Mouse (Mus musculus) ES-E14 (cell line): ENCODE measurements around the gene Dhx30. TPM values are rescaled to one million over a fixed set of nuclear protein-coding genes. Genes with fewer than 3 reads are reported as not detected.

ENCODE experiments used
- DNase-seq: peaks from one replicate; pipeline ENCODE4 v3.0.0-alpha.2; 2013; ENCODE audit warnings: low read depth, low spot score
- H3K27ac ChIP-seq: 2 replicates; pipeline ENCODE4 v1.5.1; 2012; ENCODE audit warnings: low read depth, mild to moderate bottlenecking, low read length, moderate library complexity, mixed read lengths; ENCODE audit not compliant: poor library complexity, insufficient read depth, severe bottlenecking
- H3K36me3 ChIP-seq: 2 replicates; pipeline ENCODE4 v1.6.1; 2012; ENCODE audit warnings: mild to moderate bottlenecking, low read length, moderate library complexity, mixed read lengths; ENCODE audit not compliant: control insufficient read depth, poor library complexity, insufficient read depth, severe bottlenecking
- H3K4me1 ChIP-seq, 2 experiments: fragments of 150-350 bp in 1 of 2; sonication (generic) in 1 of 2; 2 replicates each; pipeline ENCODE4 v1.6.1; 2012; ENCODE audit warnings: low read length in 2 of 2, mild to moderate bottlenecking in 1 of 2, mixed read lengths in 1 of 2; ENCODE audit not compliant: control insufficient read depth in 2 of 2, insufficient read depth in 2 of 2, poor library complexity in 1 of 2
- H3K4me3 ChIP-seq, 2 experiments: fragments of 150-350 bp in 1 of 2; sonication (generic) in 1 of 2; 2 replicates each; pipeline ENCODE4 v1.5.1; 2012; ENCODE audit warnings: low read length in 2 of 2, low read depth in 1 of 2, mild to moderate bottlenecking in 1 of 2, mixed read lengths in 1 of 2; ENCODE audit not compliant: insufficient read depth in 1 of 2, poor library complexity in 1 of 2, severe bottlenecking in 1 of 2
- H3K9ac ChIP-seq: 2 replicates; pipeline ENCODE4 v1.6.1; 2012; ENCODE audit warnings: low read depth, mild to moderate bottlenecking, low read length, mixed read lengths; ENCODE audit not compliant: poor library complexity, insufficient read depth, severe bottlenecking
- H3K9me3 ChIP-seq: fragments of 150-350 bp; sonication (generic); 2 replicates; pipeline ENCODE4 v1.6.1; 2012; ENCODE audit warnings: low read depth, mild to moderate bottlenecking, low read length; ENCODE audit not compliant: control insufficient read depth, insufficient read depth
- CHD2 ChIP-seq: IDR thresholded peaks from 2 replicates; pipeline ENCODE4 v1.6.1; 2014; ENCODE audit warnings: mild to moderate bottlenecking, low read depth, low read length, inconsistent platforms
- HCFC1 ChIP-seq: IDR thresholded peaks from 2 replicates; pipeline ENCODE4 v1.6.1; 2012; ENCODE audit warnings: low read length, inconsistent platforms, borderline replicate concordance; ENCODE audit not compliant: insufficient read depth
- MAFK ChIP-seq: IDR thresholded peaks from 2 replicates; pipeline ENCODE4 v1.6.1; 2014; ENCODE audit warnings: mild to moderate bottlenecking, low read depth, low read length, inconsistent platforms; ENCODE audit not compliant: insufficient read depth
- ZC3H11A ChIP-seq: IDR thresholded peaks from 2 replicates; pipeline ENCODE4 v1.6.1; 2012; ENCODE audit warnings: low read depth, mild to moderate bottlenecking, inconsistent platforms, low read length, borderline replicate concordance
- ZNF384 ChIP-seq: IDR thresholded peaks from 2 replicates; pipeline ENCODE4 v1.6.1; 2012; ENCODE audit warnings: low read depth, low read length, inconsistent platforms
- in situ Hi-C, 2 experiments: fragments of 600-800 bp; cut with MboI; formaldehyde crosslinking; loops; one replicate each; pipeline ENCODE4 v1.15.1; 2025; ENCODE audit warnings: low sequenced_read_pairs in 2 of 2, inconsistent platforms in 1 of 2; ENCODE audit not compliant: unreplicated experiment in 2 of 2
- total RNA-seq: library from RNA; depleted of rRNA; stranded (reverse); fragments of 300-350 nt; gene quantifications from 2 replicates; pipeline ENCODE4 v1.2.3, GENCODE M21; 2012

Gene Dhx30
- total RNA-seq, 1 experiment, result 191 TPM

- Histone ChIP-seq H3K27ac (no peak overlapping the region), H3K36me3 (0 out of 2 replicates have a peak, but pooled peaks cover 5% of the 10 kb centered on the region), H3K9ac (no peak overlapping the region), H3K4me1 (peaks cover 5 to 7% of the 10 kb centered on the region in 2 experiments), H3K4me3 (peak overlapping the region in 1 of 2 experiments; percentile 14; a peak in 1 of 4 replicates), H3K9me3 (no peaks in the 10 kb centered on the region)
- TF ChIP-seq HCFC1 (no peak), CHD2 (no peak), ZNF384 (no peak), MAFK (no peak), ZC3H11A (no peak)
- in situ Hi-C loops, result no loop called here
- DNase-seq, result no peak
Observed at GRCm38 (mm10) chr9:110051869-110052661, 65.6 kb downstream of the Dhx30 start.

GRCm38 (mm10) chr9:110051184-110051583, 66.4 kb downstream of the Dhx30 start:
- TF ChIP-seq CHD2 (no peak), MAFK (no peak), ZC3H11A (no peak), ZNF384 (no peak), HCFC1 (no peak)
- no peak overlapping the region for H3K27ac ChIP-seq
- in situ Hi-C loops, result no loop called here
- 0 out of 2 replicates have a peak, but pooled peaks cover 5% of the 10 kb centered on the region for H3K36me3 ChIP-seq
- H3K9ac ChIP-seq, result no peak overlapping the region
- H3K4me1 ChIP-seq, result peaks cover 5 to 7% of the 10 kb centered on the region in 2 experiments
- DNase-seq, result no peak
- no peak overlapping the region for H3K4me3 ChIP-seq
- no peaks in the 10 kb centered on the region for H3K9me3 ChIP-seq

GRCm38 (mm10) chr9:110047857-110048256, 69.8 kb downstream of the Dhx30 start:
- in situ Hi-C loops, result no loop called here
- DNase-seq, result no peak
- no peak for TF ChIP-seq ZC3H11A
- no peak for TF ChIP-seq ZNF384
- TF ChIP-seq HCFC1, result no peak
- no peak for TF ChIP-seq CHD2
- no peak for TF ChIP-seq MAFK
- Histone ChIP-seq H3K9me3 (no peaks in the 10 kb centered on the region), H3K4me3 (no peak overlapping the region), H3K36me3 (0 out of 2 replicates have a peak, but pooled peaks cover under 1% of the 10 kb centered on the region), H3K9ac (no peak overlapping the region), H3K4me1 (peaks cover under 1 to 5% of the 10 kb centered on the region in 2 experiments), H3K27ac (no peak overlapping the region)

GRCm38 (mm10) chr9:110047260-110047659, 70.4 kb downstream of the Dhx30 start:
- DNase-seq, result no peak
- in situ Hi-C loops, result no loop called here
- no peak overlapping the region for H3K4me3 ChIP-seq
- no peak overlapping the region for H3K9ac ChIP-seq
- H3K27ac ChIP-seq, result no peak overlapping the region
- no peaks in the 10 kb centered on the region for H3K9me3 ChIP-seq
- H3K36me3 ChIP-seq, result no peaks in the 10 kb centered on the region
- H3K4me1 ChIP-seq, result peaks cover 0 to 5% of the 10 kb centered on the region in 2 experiments
- TF ChIP-seq ZC3H11A (no peak), HCFC1 (no peak), ZNF384 (no peak), MAFK (no peak), CHD2 (no peak)
